Mouse (Mus musculus): ENCODE data around the gene Uimc1.

Uimc1 gene

DNA sequence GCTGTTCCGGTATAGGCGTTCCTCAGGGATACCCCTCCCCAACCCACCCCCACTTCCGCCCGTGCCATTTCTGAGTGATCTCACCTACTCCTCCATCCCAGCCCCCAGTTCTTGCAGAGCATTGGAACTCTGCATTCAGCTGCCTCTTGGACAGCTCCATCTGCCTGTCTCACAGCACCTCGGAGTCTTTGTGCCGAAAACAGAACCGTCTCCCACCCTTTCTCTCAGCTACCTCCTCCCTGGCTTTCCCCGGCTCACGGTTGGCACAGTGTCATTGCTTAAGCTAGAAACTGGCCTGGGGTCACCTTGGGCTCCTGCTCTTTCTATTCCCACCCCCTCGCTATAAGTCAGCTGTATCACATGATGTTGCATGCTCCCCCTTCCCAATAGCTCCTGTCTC, 99.7 kb downstream of the Uimc1 start:
- in situ Hi-C loops (cut with MboI, MseI) = no loop called here

DNA sequence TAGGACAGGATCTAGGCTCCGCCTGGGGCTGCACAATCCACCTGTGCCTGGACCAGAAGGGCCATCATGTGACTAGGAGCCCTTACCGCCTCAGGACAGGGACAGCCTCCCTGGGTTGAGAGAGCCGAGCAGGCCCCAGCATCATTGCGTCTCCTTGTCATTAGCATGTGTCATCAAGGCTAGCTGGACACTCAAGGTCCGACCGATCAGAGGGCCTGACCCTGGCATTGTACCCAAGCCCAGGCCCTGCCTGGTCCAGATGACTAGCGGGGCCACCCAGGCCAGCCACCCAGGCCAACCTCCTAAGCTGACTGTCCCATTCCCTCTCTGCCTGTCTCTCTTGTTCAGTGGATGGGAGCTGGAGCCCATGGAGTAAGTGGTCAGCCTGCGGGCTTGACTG, 102.5 kb downstream of the Uimc1 start:
- in situ Hi-C loops (cut with MboI, MseI) = loop anchor here in 1 of 2 experiments (10.0 kb wide), 1 partner anchor 747 kb away; no protein-coding TSS in a partner anchor

DNA sequence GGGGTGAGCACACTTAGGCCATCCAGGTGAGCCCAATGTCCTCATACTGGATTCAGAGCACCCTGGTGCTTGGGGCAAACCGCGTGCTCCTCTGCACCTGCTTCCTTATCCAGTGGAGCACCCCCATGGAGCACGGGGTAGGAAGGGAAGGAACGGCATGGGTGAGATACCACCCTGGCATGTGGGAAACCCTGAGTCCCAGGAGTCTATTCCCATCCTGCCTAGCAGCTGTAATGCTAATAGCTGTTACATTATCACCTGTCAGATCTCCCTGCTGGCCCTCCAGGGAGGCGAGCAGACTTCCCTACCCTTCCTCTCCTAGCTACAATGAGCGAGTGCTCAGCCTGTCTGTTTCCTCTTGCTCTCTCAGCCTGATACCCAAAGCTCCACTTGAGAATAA, 104.9 kb downstream of the Uimc1 start:
- in situ Hi-C loops (cut with MboI, MseI) = loop anchor here in 1 of 2 experiments (10.0 kb wide), 1 partner anchor 750 kb away; no protein-coding TSS in a partner anchor

DNA sequence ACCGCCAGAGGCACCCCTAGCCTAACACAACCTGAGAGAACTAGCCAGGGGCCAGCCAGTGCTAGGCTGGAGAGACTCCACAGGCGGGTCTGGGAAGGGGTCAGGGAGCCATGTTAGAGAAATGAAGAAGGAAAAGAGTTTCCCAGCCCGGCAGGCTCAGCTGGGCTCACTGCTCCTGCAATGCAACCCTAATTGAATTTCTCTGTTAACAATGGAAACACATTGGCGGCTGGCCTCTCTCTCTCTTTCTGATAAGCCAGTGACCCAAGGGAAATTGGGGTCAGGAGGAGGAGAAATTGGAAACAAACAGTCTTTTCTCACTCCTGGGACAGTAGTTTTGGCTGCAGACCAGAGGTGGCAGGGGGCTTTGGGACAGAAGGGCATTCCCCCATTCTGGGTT, 105.5 kb downstream of the Uimc1 start:
- in situ Hi-C loops (cut with MboI, MseI) = loop anchor here in 1 of 2 experiments (10.0 kb wide), 1 partner anchor 750 kb away; no protein-coding TSS in a partner anchor

DNA sequence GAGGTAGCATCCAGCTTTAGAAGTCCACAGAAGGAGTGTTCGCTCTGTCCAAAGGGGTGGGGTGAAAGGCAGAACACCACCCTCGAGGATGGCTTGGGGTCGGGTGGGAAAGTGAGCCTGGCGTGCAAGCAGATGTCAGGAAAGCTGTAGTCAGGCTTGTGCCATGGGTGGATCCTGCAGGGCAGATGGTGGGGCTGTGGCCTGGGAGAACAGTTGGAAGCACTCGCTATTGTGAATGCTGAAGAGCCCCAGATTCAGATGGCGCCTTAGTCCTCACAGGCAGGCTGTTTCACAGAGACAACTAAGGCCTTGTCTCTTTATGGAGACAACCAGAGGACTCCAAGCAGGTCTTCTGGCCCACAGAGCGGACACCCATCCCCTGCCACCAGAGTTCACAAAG, 107.9 kb downstream of the Uimc1 start:
- in situ Hi-C loops (cut with MboI, MseI) = loop anchor here in 1 of 2 experiments (10.0 kb wide), 1 partner anchor 753 kb away; no protein-coding TSS in a partner anchor

DNA sequence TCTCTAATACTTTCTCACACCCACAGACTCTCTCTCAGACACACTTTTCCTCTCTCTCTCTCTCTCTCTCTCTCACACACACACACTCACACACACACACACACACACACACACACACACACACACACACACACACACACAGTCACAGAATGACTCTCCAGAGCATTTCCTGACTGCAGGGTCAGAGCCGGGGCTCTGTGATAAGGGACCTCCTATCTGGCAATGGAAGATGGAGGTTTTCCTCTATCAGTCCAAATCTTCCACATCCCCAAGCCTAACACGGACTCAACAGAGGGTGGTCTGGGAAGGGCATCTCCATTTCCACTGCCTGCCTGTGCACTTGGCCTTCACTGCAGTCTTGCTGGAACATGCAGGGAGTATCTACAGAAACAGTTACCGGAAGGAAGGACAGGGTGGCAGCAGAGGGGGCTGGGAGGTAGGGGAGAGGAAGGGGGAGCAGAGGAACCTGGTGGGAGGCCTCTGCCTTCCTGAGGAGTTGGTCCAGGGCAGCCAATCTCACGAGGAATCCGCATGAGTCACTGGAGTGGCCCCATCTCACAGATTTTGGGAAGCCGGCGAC, 111.8 kb downstream of the Uimc1 start:
- in situ Hi-C loops (cut with MboI, MseI) = no loop called here

DNA sequence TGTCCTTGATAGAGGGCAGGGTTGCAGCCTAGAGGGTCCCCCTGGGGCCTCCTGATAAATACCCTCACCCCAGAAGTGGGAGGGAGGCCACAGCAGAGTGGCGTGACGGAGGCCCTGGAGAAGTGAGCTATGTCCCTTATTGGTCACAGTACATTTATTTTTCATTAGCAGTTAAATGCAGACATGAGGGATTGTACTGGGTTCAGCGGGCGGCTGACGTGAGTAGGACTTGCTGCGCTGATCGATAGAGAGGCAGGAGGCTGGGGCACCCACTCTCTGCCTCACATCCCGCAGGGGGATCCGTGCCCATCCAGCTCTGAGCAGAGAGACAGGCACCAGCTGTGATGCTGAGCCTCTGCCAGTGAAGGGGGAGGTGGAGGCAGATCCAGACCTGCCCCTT, 112.7 kb downstream of the Uimc1 start:
- in situ Hi-C loops (cut with MboI, MseI) = no loop called here

DNA sequence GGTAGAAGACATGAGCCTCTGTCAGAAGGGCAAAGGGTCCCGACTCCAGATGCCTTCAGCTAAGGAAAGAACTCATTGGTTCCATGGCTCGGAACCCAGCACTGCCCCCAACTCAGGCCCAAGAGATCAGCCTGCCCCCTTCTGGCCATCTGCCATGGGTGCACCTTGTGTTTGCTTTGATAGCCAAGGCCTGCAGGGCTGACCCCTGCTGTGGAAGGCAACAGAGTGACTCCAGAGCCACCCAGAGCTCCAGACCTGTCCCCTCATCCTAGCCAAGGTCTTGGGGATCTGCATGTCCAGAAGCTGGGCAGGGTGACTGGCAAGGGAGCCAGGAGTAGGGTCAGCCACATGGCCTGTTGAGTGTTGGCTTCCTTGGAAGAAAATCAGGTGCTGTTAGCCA, 116.5 kb downstream of the Uimc1 start:
- in situ Hi-C loops (cut with MboI, MseI) = no loop called here

DNA sequence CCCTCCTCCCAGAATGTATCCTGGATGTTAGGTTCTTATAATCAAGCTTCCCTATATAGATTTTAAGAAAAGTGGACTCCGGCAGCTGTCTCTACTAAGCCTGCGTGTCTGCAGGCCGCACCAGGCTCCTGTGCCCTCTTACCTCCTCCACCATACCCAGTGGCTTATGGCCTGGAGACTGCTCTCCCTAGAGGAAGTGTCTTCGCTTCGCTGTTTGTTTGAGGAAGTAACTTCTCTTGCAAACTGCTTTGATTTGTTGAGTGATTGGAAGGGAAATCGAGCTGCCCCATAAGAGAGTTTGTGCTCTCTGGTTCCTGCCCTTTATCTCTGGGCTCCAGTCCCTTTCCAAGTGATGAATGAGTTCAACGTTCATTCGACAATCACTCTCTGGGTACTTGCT, 117.1 kb downstream of the Uimc1 start:
- in situ Hi-C loops (cut with MboI, MseI) = no loop called here

DNA sequence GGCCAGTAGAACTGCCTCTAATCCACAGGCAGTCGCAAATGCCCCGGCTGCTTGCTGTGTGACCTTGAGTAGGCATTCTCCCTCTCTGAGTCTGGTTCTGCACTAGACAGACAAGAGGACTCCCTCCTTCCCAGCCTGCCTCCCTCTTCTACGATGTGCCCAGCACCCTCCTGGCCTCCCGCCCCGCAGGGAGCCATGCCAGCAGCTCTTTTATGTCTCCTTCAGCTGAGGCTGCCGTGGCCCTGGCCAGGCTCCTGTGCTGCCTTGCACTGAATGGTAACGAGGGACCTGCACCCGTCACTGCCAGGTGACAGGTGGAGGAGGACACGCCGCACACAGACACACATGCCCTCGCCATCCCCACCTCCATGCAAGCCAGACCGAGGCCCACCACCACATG, 119.1 kb downstream of the Uimc1 start:
- in situ Hi-C loops (cut with MboI, MseI) = no loop called here

DNA sequence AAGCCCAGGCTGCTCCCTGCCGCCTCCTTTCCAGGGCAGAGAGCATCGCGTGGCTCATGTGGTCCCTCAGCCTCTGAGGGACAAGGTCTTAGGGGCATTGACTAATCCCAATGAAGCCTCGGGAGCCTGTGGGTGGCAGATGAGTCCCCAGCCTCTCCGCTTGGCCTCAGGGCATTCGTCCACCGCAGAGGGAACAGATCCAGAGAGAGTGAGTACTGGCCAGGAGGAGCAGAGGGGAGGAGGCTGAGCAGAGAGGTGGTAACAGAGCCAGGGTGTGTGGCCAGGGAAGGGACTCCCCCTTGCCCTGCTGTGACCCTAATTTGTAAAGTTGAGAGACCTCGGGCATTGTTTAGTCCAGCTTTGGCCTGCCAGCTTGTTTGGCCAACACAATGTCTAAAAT, 121.3 kb downstream of the Uimc1 start:
- in situ Hi-C loops (cut with MboI, MseI) = no loop called here

All from T-helper 17 cell (primary cell).